Mouse (Mus musculus) embryonic facial prominence, embryonic 11.5 days (tissue): ENCODE data around the gene Tmem91. TPM values are rescaled to one million over a fixed set of nuclear protein-coding genes. Genes with fewer than 3 reads are reported as not detected.

Experiments used
- ATAC-seq: fragments of 200-750 bp; cut with Nextera tagmentation; replicated peaks from 2 replicates; pipeline ENCODE4 v1.8.0; 2017; ENCODE audit warnings: low read depth; ENCODE audit not compliant: insufficient number of reproducible peaks, low FRiP score, low TSS enrichment
- DNase-seq: peaks from one replicate; pipeline ENCODE4 v3.0.0-alpha.2; 2015; ENCODE audit warnings: low spot score
- H3K27ac ChIP-seq: fragments of 300-500 bp; sonication (generic); replicated peaks from 2 replicates; pipeline ENCODE4 v1.5.1; 2014; ENCODE audit warnings: mild to moderate bottlenecking, low read depth, low read length, control low read depth
- H3K27me3 ChIP-seq: fragments of 300-500 bp; sonication (generic); 2 replicates; pipeline ENCODE4 v1.6.1; 2014; ENCODE audit warnings: mild to moderate bottlenecking, low read length, moderate library complexity, mixed read lengths; ENCODE audit not compliant: control insufficient read depth, insufficient read depth
- H3K36me3 ChIP-seq: fragments of 300-500 bp; sonication (generic); replicated peaks from 2 replicates; pipeline ENCODE4 v1.6.1; 2014; ENCODE audit warnings: low read depth, mild to moderate bottlenecking, low read length, moderate library complexity, mixed read lengths; ENCODE audit not compliant: control insufficient read depth, insufficient read depth
- H3K4me1 ChIP-seq: fragments of 300-500 bp; sonication (generic); 2 replicates; pipeline ENCODE4 v1.6.1; 2014; ENCODE audit warnings: low read length, mixed read lengths; ENCODE audit not compliant: control insufficient read depth, insufficient read depth
- H3K4me2 ChIP-seq: fragments of 300-500 bp; sonication (generic); 2 replicates; pipeline ENCODE4 v1.6.1; 2014; ENCODE audit warnings: low read depth, mild to moderate bottlenecking, control low read depth, low read length, moderate library complexity
- H3K4me3 ChIP-seq: fragments of 300-500 bp; sonication (generic); 2 replicates; pipeline ENCODE4 v1.5.1; 2014; ENCODE audit warnings: low read depth, low read length, control low read depth
- H3K9ac ChIP-seq: fragments of 300-500 bp; sonication (generic); replicated peaks from 2 replicates; pipeline ENCODE4 v1.6.1; 2014; ENCODE audit warnings: mild to moderate bottlenecking, control low read depth, low read length
- H3K9me3 ChIP-seq: fragments of 300-500 bp; sonication (generic); replicated peaks from 2 replicates; pipeline ENCODE4 v1.6.1; 2016; ENCODE audit warnings: mild to moderate bottlenecking, low read length, inconsistent platforms, mixed read lengths; ENCODE audit not compliant: control insufficient read depth
- WGBS: fragments of 180-500 bp; shearing (Covaris S2); extraction: QIAGEN DNeasy Blood & Tissue Kit; methylation state at CpG from one replicate; pipeline ENCODE4 v1.1.7; 2014; 5-methylcytosine and 5-hydroxymethylcytosine counted together
- polyA plus RNA-seq: library from polyadenylated mRNA; unstranded; fragments of >200 nt; fragmentation: Nextera tagmentation; extraction: Ambion mirVana; gene quantifications from 2 replicates; pipeline ENCODE4 v1.2.1, GENCODE M21; 2014

Tmem91 gene
- polyA plus RNA-seq, 1 experiment from 2014 or later: 0.70 TPM

- WGBS: 53% methylated on average over 14 of the region's 14 CpGs
- Histone ChIP-seq H3K4me3 (no peak overlapping the region), H3K27me3 (no peaks in the 10 kb centered on the region), H3K36me3 (no peaks in the 10 kb centered on the region), H3K27ac (no peak overlapping the region), H3K4me2 (no peak overlapping the region), H3K9ac (no peak overlapping the region), H3K4me1 (no peaks in the 10 kb centered on the region), H3K9me3 (no peaks in the 10 kb centered on the region)
- ATAC-seq (no peak), DNase-seq (no peak)
These were observed 29.9 kb downstream of the Tmem91 start for GRCm38 (mm10) chr7:25645074-25645473.

GRCm38 (mm10) chr7:25644631-25645030 is 30.3 kb downstream of the Tmem91 start:
- DNase-seq (no peak), ATAC-seq (no peak)
- H3K9me3 ChIP-seq: no peaks in the 10 kb centered on the region
- no peak overlapping the region for H3K9ac ChIP-seq
- WGBS: 86% methylated on average over 4 of the region's 4 CpGs
- H3K4me3 ChIP-seq: no peak overlapping the region
- H3K27ac ChIP-seq: no peak overlapping the region
- no peak overlapping the region for H3K4me2 ChIP-seq
- no peaks in the 10 kb centered on the region for H3K27me3 ChIP-seq
- H3K36me3 ChIP-seq: no peaks in the 10 kb centered on the region
- H3K4me1 ChIP-seq: no peaks in the 10 kb centered on the region

- Histone ChIP-seq H3K36me3 (no peaks in the 10 kb centered on the region), H3K4me2 (no peak overlapping the region), H3K4me1 (no peaks in the 10 kb centered on the region), H3K9ac (no peak overlapping the region), H3K4me3 (no peak overlapping the region), H3K9me3 (no peaks in the 10 kb centered on the region), H3K27ac (no peak overlapping the region), H3K27me3 (no peaks in the 10 kb centered on the region)
- ATAC-seq (no peak), DNase-seq (no peak)
- 85% methylated on average over 10 of the region's 10 CpGs for WGBS
These were observed 30.8 kb downstream of the Tmem91 start for GRCm38 (mm10) chr7:25644136-25644535.

GRCm38 (mm10) chr7:25639754-25640153 is 35.2 kb downstream of the Tmem91 start:
- WGBS: 97% methylated on average over 4 of the region's 4 CpGs
- no peaks in the 10 kb centered on the region for H3K27me3 ChIP-seq
- no peaks in the 10 kb centered on the region for H3K4me1 ChIP-seq
- H3K36me3 ChIP-seq: no peaks in the 10 kb centered on the region
- H3K27ac ChIP-seq: no peak overlapping the region
- no peaks in the 10 kb centered on the region for H3K9me3 ChIP-seq
- H3K4me2 ChIP-seq: no peak overlapping the region
- no peak for ATAC-seq
- no peak for DNase-seq
- no peak overlapping the region for H3K4me3 ChIP-seq
- no peak overlapping the region for H3K9ac ChIP-seq

GRCm38 (mm10) chr7:25637099-25637498 is 37.9 kb downstream of the Tmem91 start:
- H3K4me3 ChIP-seq: no peak overlapping the region
- H3K4me1 ChIP-seq: no peaks in the 10 kb centered on the region
- H3K36me3 ChIP-seq: no peaks in the 10 kb centered on the region
- H3K4me2 ChIP-seq: no peak overlapping the region
- no peak for DNase-seq
- H3K27me3 ChIP-seq: no peaks in the 10 kb centered on the region
- H3K9ac ChIP-seq: no peak overlapping the region
- no peak overlapping the region for H3K27ac ChIP-seq
- no peak for ATAC-seq
- H3K9me3 ChIP-seq: no peaks in the 10 kb centered on the region
- 90% methylated on average over 5 of the region's 5 CpGs for WGBS

- no peak for DNase-seq
- no peak overlapping the region for H3K9ac ChIP-seq
- H3K4me3 ChIP-seq: no peak overlapping the region
- H3K36me3 ChIP-seq: no peaks in the 10 kb centered on the region
- no peak for ATAC-seq
- no peak overlapping the region for H3K27ac ChIP-seq
- H3K4me2 ChIP-seq: no peak overlapping the region
- H3K4me1 ChIP-seq: no peaks in the 10 kb centered on the region
- no peaks in the 10 kb centered on the region for H3K27me3 ChIP-seq
- WGBS: 73% methylated on average over 3 of the region's 3 CpGs
- no peaks in the 10 kb centered on the region for H3K9me3 ChIP-seq
These were observed 38.6 kb downstream of the Tmem91 start for GRCm38 (mm10) chr7:25636373-25636772.

GRCm38 (mm10) chr7:25632679-25633078 is 42.3 kb downstream of the Tmem91 start:
- Histone ChIP-seq H3K9me3 (no peaks in the 10 kb centered on the region), H3K4me1 (no peaks in the 10 kb centered on the region), H3K9ac (no peak overlapping the region), H3K4me2 (no peak overlapping the region), H3K27me3 (no peaks in the 10 kb centered on the region; the same call in 1 of the 2 replicates), H3K4me3 (no peak overlapping the region), H3K27ac (no peak overlapping the region), H3K36me3 (no peaks in the 10 kb centered on the region)
- WGBS: 89% methylated on average over 5 of the region's 5 CpGs
- no peak for ATAC-seq
- no peak for DNase-seq

- no peaks in the 10 kb centered on the region for H3K9me3 ChIP-seq
- H3K4me1 ChIP-seq: no peaks in the 10 kb centered on the region
- H3K4me2 ChIP-seq: peak overlapping the region; percentile 68
- H3K27ac ChIP-seq: no peak overlapping the region
- no peak overlapping the region; the same call in 1 of the 2 replicates for H3K9ac ChIP-seq
- DNase-seq (no peak), ATAC-seq (no peak)
- WGBS: 53% methylated on average over 8 of the region's 8 CpGs
- H3K27me3 ChIP-seq: no peaks in the 10 kb centered on the region; the same call in 1 of the 2 replicates
- no peaks in the 10 kb centered on the region for H3K36me3 ChIP-seq
- H3K4me3 ChIP-seq: no peak overlapping the region
These were observed 46.7 kb downstream of the Tmem91 start for GRCm38 (mm10) chr7:25628323-25628620.
